Mouse (Mus musculus) MEL (cell line): ENCODE data around the gene Pcbp3.

Experiments used
- CHD2 ChIP-seq: IDR thresholded peaks from 2 replicates; pipeline ENCODE4 v1.6.1; 2011; ENCODE audit warnings: low read length, improper control_type of control experiment
- CTCF ChIP-seq, 3 experiments: IDR thresholded peaks in 2 of 3; conservative IDR thresholded peaks in 1 of 3; 2 replicates each; pipeline ENCODE4 v1.5.1; 2011 to 2012; ENCODE audit warnings: low read length in 3 of 3, low read depth in 2 of 3, mild to moderate bottlenecking in 2 of 3, improper control_type of control experiment in 1 of 3, inconsistent platforms in 1 of 3, mixed read lengths in 1 of 3, moderate library complexity in 1 of 3; ENCODE audit not compliant: control insufficient read depth in 1 of 3, insufficient read depth in 1 of 3, poor library complexity in 1 of 3, severe bottlenecking in 1 of 3
- GATA1 ChIP-seq: IDR thresholded peaks from 2 replicates; pipeline ENCODE4 v1.6.1; 2011; ENCODE audit warnings: low read depth, low read length, improper control_type of control experiment
- KAT2A ChIP-seq: conservative IDR thresholded peaks from 2 replicates; pipeline ENCODE4 v1.6.1; 2012; ENCODE audit warnings: low read depth, low read length, improper control_type of control experiment, inconsistent platforms
- POLR2AphosphoS2 ChIP-seq: IDR thresholded peaks from 2 replicates; pipeline ENCODE4 v1.6.1; 2011; ENCODE audit warnings: low read length, improper control_type of control experiment
- USF1 ChIP-seq: IDR thresholded peaks from 2 replicates; pipeline ENCODE4 v1.6.1; 2014; ENCODE audit warnings: low read depth, mild to moderate bottlenecking, inconsistent platforms, low read length, improper control_type of control experiment, moderate library complexity

- TF ChIP-seq CTCF (IDR thresholded peaks at IDR 0.05 in 2 of 3, conservative IDR thresholded peaks at IDR 0.05 in 1 of 3; ENCODE audit: control insufficient read depth in 1 of 3, insufficient read depth in 1 of 3, low read depth in 2 of 3, low read length in 3 of 3, poor library complexity in 1 of 3, severe bottlenecking in 1 of 3) (no peak), GATA1 (peak; percentile 31; the same call in 1 of the 2 replicates), USF1 (no peak), POLR2AphosphoS2 (no peak; the same call in 1 of the 2 replicates), KAT2A (no peak), CHD2 (no peak)
Observed at GRCm38 (mm10) chr10:76905935-76906341, 55.7 kb downstream of the Pcbp3 start.
